Mouse (Mus musculus) thymus, adult 2 months (tissue): ENCODE measurements around the gene Pld2.

Experiments
- CTCF ChIP-seq: fragments of 200-500 bp; IDR thresholded peaks from 2 replicates; pipeline ENCODE4 v1.5.1; 2012; ENCODE audit warnings: mild to moderate bottlenecking, control low read depth, low read length, moderate library complexity, borderline replicate concordance; ENCODE audit not compliant: control insufficient read depth, poor library complexity, insufficient read depth; ENCODE audit errors: extremely low read depth
- POLR2A ChIP-seq: fragments of 200-500 bp; IDR thresholded peaks from 2 replicates; pipeline ENCODE4 v1.6.1; 2012; ENCODE audit warnings: mild to moderate bottlenecking, low read length, control low read depth, moderate library complexity; ENCODE audit not compliant: control insufficient read depth, poor library complexity, insufficient read depth; ENCODE audit errors: extremely low read depth

- no peak for TF ChIP-seq CTCF
- TF ChIP-seq POLR2A = no peak
These were observed 28.6 kb upstream of the Pld2 start for GRCm38 (mm10) chr11:70511242-70511641.
